Mouse (Mus musculus): ENCODE results near the gene Rdh16.
"Not testable (repeated sequence)": the region's sequence is repeated elsewhere in the genome, so short reads cannot be mapped to it uniquely, and the experiment has no call there.

Rdh16 gene

DNA sequence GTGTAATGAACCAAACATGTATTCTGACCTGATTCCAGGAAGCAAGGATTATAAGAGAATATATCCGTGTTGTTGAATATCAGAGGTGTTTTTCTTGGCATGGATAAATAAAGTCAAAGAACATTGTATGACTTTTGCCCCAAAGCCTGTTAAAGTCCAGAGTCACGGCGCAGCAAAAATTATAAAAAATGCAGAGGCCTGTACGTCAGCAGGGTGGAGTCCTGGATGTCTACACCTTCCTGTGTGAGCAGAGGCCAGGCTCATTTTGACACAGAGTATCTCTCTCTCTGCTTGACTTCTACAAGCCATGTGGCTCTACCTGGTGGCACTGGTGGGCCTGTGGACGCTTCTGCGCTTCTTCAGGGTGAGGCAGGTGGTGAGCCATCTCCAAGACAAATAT, at the start of gene Rdh16:
TSS of gene Rdh16 (plus strand) at position 262 of the 400 bp plus-strand sequence.
- no peak for DNase-seq (ENCODE audit: low read depth in 1 of 2, low spot score in 2 of 2)

DNA sequence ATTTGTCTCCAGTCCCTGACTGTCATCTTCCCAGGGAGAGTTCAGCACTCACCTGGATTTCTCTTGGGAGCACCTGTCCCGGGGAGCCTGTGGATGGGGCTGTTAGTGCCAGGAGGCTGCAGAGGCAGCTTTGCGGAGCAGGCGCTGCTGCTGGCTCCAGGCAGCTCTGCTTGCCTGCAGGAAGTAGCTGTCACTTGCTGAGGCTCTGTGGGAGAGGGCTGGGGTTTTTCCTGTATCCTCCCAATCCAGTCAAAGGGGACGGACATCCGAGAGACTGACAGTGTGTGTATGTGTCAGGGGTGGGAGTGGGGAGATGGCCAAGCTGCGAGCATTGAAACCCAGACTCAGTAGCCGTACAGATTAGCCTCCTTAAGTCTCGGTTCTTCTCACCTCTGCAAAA, 49.4 kb upstream of the Rdh16 start, which contains the start of gene Gpr182:
TSS of gene Gpr182 (minus strand) at position 185 of the 400 bp plus-strand sequence.
- DNase-seq (ENCODE audit: low read depth in 1 of 2, low spot score in 2 of 2): no peak

- DNase-seq (ENCODE audit: low read depth in 1 of 2, low spot score in 2 of 2): no peak
These were observed 46.3 kb upstream of the Rdh16 start for GRCm38 (mm10) chr10:127754566-127755166.

- DNase-seq (ENCODE audit: low read depth in 1 of 2, low spot score in 2 of 2): no peak
These were observed 45.7 kb upstream of the Rdh16 start for GRCm38 (mm10) chr10:127755246-127755645.

DNA sequence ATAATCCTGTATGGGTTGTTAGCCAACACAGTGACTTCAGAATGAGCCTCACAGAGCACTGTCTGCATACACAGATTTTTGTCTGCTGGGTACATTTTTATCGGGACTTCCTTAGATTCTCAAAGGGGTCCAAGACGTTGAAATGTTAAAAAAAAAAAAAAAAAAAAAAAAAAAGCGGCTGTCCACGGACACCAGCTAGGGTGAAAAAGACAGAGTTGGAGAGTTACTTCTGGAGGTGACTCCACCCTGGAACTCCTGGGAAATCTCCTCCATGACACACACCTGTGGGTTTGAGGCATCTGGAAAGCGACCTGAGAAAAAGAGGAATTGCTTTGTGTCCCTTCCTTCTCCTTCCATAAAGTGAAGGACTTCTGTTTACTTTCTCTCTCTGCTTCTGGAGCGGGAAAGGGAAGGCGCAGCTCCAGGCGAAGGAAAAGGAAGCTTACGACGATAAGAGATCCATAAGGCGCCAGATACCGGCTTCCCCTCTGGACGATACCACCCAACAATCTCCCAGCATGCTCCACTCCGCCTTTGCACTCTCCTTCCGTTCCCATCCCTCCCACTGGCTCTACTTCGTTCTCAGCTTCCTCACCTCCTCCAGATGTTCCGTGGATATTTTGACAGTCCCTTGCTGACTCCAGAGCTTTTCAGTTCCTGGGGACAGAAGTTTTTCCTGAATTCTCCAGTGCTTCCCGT, 45.0 kb upstream of the Rdh16 start:
- no peak for DNase-seq (ENCODE audit: low read depth in 1 of 2, low spot score in 2 of 2)

DNA sequence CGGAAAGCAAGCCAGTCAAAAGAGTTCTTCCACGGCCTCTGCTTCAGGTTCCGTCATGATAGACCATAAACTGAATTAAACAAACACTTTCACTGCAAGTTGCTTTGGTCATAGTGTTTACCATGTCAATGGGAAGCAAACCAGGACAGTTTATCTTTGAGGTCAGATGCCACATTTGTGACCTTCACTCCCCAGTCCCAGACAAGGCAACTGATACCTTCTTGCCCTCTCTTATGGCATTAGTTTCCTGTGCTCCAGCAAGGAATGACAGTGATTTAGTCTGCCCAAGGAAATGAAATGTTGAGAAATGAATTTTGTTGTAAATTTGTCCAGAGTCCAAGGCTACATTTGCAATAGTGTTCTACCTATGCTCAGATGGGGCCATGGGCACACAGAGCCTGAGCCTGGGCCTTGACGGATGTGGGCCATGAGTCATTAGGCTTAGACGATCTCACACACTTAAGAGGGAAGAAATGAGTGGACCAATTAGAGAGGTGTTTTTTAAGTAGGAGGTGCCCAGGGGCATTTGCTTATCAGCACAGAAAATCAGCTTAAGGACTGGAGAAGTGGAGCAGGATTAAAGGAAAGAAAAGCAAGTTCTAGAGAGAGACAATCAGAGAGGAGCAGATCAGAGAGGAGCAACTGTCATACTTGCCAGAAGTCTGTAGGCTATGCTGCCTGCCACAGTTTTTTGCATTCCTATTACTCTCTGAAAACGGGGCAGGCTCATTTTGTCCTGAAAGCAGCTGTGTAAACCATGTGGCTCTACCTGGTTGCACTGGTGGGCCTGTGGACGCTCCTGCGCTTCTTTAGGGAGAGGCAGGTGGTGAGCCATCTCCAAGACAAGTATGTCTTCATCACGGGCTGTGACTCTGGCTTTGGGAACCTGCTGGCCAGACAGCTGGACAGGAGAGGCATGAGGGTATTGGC, 41.5 kb upstream of the Rdh16 start, which contains the start of the genes Rdh1 and Rdh16f1:
TSS of gene Rdh1 (plus strand) at position 541 of the 930 bp plus-strand sequence.
TSS of gene Rdh16f1 (plus strand) at position 607 of the 930 bp plus-strand sequence.
- no peak for DNase-seq (ENCODE audit: low read depth in 1 of 2, low spot score in 2 of 2)

DNA sequence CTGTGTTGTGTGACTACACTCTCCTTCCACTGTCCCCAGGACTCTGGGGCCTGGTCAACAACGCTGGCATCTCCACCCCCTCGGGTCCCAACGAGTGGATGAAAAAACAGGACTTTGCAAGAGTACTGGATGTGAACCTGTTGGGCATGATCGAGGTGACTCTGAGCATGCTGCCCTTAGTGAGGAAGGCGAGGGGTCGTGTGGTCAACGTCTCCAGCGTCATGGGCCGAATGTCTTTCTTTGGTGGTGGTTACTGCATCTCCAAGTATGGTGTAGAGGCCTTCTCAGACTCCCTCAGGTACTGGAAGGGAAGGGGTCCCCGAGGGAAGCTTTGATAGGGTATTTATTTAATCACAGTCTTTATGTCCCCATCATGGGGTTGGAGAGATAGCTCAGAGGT, 38.0 kb upstream of the Rdh16 start:
- not testable (repeated sequence) for DNase-seq (ENCODE audit: low read depth in 1 of 2, low spot score in 2 of 2)

DNA sequence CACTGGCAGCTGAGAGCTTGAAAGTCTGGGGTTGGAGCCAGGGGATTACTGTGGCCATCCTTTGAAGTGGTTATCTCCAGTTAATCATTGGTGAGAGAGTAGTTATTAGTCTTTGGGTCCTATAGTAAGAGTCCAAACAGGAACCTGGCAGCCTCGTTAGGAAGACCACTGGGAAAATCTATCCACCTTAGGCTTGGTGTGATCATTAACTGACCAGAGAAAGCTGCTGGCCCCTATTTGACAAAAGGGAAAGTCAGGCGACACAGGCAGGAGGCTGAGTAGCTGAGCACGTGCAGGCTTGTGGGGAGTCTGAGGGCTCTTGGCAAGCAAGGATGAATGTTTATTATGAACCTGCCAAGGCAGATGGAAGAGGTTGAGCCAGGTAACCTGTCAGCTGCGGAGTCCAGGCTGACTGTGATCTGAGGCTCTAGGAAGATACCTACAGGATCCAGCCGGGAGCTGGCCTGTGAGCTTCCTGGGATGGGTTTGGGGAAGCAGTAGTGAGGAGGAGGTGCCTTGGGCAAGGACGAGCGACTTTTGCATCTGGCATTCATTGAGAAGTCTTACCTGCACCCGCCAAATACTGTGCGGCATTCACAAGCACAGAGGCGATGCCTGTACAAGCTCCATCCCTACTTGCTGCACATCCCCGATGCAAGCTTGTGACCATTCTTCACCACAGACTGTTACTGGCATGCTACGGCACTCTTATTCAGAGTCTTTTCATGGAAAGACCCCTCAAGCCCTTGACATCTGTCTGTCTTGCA, 36.9 kb upstream of the Rdh16 start:
- no peak for DNase-seq (ENCODE audit: low read depth in 1 of 2, low spot score in 2 of 2)

DNA sequence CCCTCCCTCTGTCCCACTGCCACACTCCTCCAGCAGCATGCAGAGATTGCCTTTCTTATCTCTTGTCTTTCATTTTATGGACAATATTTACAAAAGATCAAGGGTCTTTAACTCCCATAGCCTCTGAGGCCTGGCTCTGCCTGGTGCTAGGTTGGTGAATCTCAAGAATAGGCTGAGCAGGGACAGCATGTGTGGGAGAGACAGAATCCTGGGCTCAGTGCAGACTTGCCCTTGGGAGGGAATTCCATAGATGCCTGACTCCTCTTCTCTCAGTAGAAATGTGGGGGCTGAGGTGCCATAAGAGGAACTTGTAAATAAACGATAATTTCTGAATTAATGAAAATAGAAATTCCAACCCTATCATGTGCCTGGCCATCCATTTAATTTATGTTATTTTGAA, 34.4 kb upstream of the Rdh16 start:
- DNase-seq (ENCODE audit: low read depth in 1 of 2, low spot score in 2 of 2): no peak

GRCm38 (mm10) chr10:127776011-127776410, 24.9 kb upstream of the Rdh16 start, which contains the start of gene Rdh9:
Gene Rdh9 (plus strand): TSS chr10:127776386.
- no peak for DNase-seq (ENCODE audit: low read depth in 1 of 2, low spot score in 2 of 2)

DNA sequence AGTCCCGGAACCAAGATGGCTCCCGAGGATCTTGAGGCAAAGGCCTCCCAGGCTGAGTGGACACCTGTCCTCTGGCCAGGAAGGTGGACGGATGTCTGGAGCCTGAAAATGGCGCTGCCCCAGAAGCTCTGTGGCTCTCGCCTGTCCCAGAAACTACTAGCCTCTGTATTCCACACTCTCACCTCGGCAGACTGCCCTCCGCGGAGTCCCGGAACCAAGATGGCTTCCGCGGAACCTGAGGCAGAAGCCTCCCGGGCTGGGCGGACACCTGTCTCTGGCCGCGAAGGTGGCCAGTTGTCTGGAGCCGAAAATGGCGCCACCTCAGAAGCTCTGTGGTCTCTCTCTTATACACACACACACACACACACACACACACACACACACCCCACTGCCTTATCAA, 18.6 kb upstream of the Rdh16 start:
- DNase-seq (ENCODE audit: low read depth in 1 of 2, low spot score in 2 of 2): not testable (repeated sequence)

DNA sequence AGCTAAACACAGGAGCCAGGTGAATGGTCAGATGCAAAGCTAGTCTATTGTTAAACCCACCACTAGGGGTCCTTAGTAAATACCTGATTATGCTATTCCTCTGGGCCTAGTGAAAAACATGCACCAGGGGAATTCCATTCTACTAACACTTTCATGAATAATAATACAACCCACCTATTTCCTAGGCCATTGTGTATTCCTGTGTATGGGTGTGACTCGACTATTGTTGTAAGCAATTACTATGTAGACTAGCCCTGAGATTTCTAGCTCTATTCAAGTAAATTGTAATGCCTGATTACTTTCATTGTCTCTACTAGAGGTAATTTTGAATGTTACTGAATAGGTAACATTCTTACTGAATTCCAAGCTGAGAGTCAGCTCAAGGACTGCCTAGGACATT, 15.5 kb upstream of the Rdh16 start:
- not testable (repeated sequence) for DNase-seq (ENCODE audit: low read depth in 1 of 2, low spot score in 2 of 2)

DNA sequence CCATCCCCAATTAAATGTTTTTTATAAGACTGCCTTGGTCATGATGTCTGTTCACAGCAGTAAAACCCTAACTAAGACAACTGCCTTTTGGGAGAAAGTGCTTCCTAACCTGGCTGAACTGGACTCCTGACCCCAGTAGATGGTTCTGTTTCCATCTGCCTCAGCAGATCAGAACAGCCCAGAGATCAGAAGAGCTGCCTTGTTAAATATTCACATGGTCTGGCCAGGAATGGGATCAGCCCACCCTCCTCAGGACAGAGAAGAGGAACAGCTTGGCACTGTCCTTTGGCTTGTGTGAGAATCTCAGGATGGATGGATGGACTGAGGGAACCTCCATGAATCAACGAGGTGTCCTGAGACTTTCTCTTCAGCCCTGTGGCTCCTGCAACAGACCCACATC, 1.7 kb upstream of the Rdh16 start:
- no peak for DNase-seq (ENCODE audit: low read depth in 1 of 2, low spot score in 2 of 2)

- no peak for DNase-seq (ENCODE audit: low read depth in 1 of 2, low spot score in 2 of 2)
These were observed 660 bp downstream of the Rdh16 start for GRCm38 (mm10) chr10:127801612-127802011.

GRCm38 (mm10) chr10:127802236-127802635, 1.3 kb downstream of the Rdh16 start:
- DNase-seq (ENCODE audit: low read depth in 1 of 2, low spot score in 2 of 2): no peak

GRCm38 (mm10) chr10:127804416-127804815, 3.5 kb downstream of the Rdh16 start:
- no peak for DNase-seq (ENCODE audit: low read depth in 1 of 2, low spot score in 2 of 2)

GRCm38 (mm10) chr10:127815888-127816287, 14.9 kb downstream of the Rdh16 start:
- no peak for DNase-seq (ENCODE audit: low read depth in 1 of 2, low spot score in 2 of 2)

DNA sequence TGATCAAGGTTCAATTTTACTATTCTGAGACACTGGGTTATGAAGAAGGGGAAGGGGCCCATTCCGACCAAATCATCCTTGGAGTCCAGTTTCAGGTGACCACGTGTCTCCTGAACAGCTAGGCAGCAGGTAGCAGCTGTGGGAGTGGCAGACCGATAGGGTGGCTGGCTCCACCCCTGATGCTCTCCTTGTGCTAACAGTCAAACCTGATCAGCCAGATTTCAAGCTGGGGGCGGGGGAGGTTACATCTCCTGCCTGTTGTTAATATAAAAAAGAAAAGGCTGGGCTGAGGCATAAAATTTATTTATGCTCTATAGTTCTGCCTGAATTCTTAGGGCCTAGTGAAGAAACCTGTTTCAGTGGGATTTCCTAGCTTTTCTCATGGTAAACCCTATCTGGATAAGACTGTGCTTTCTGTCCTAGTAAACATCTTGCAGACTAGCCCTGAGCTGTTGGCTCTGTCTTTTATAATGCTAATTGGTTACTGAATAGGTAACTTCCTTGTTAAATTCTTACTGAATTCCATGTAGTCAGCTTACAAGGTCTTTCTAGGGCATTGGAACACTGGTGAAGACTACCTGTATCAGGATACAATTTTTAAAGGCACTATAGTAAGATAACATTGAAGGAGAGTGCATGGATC, 16.4 kb downstream of the Rdh16 start:
- DNase-seq (ENCODE audit: low read depth in 1 of 2, low spot score in 2 of 2): not testable (repeated sequence)

- DNase-seq (ENCODE audit: low read depth in 1 of 2, low spot score in 2 of 2): not testable (repeated sequence)
These were observed 20.9 kb downstream of the Rdh16 start for GRCm38 (mm10) chr10:127821806-127822205.

DNA sequence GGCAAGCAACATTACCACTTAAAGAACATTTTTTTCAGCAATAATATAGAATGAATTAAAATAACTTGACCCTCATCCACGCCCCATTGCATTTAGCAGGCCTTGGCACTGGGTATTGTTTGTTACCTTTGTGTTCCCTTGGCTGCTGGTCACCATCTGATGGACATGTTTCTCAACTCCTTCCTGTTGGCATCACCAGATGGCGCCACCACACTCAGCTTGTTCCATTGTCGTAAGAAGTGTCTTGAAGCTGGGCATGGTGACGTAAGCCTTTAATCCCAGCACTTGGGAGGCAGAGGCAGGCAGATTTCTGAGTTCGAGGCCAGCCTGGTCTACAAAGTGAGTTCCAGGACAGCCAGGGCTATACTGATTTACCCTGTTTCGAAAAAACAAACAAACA, 24.4 kb downstream of the Rdh16 start:
- DNase-seq (ENCODE audit: low read depth in 1 of 2, low spot score in 2 of 2): no peak

All from monocyte, adult 2 months (primary cell).